Mouse (Mus musculus) G1E (cell line): ENCODE results near the gene Rab30.

Experiments used
- CTCF ChIP-seq: IDR thresholded peaks from 2 replicates; pipeline ENCODE4 v1.5.1; 2012; ENCODE audit warnings: low read depth, low read length, inconsistent platforms, mixed read lengths
- GATA1 ChIP-seq: IDR thresholded peaks from 2 replicates; pipeline ENCODE4 v1.6.1; 2012; ENCODE audit warnings: borderline replicate concordance, low read length, inconsistent platforms, mixed read lengths
- GATA2 ChIP-seq: IDR thresholded peaks from 2 replicates; pipeline ENCODE4 v1.6.1; 2012; ENCODE audit warnings: low read depth, low read length, inconsistent platforms, borderline replicate concordance
- POLR2AphosphoS5 ChIP-seq: IDR thresholded peaks from 2 replicates; pipeline ENCODE4 v1.6.1; 2012; ENCODE audit warnings: low read depth, low read length, inconsistent platforms; ENCODE audit not compliant: insufficient replicate concordance
- TAL1 ChIP-seq: conservative IDR thresholded peaks from 2 replicates; pipeline ENCODE4 v1.6.1; 2012; ENCODE audit warnings: low read depth, low read length, inconsistent platforms, mixed read lengths

DNA sequence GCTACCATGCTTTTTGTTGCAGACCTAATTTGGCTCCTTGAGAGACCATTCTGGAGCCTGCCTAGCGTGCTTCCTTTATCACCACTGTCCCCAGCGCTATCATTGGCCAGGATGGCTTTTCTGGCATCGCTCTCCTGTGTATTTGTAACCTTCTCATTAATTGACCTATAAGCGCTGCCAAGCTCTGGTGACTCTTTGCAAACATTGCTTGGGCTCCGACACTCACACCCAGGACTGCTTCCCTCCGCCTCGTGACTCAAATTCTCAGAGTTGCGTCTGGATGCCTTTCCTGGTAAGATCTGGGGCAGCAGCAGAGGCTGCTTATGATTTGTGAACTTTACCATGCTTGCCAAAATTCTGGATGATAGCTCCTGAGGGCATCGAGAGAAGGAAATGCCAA lies 19.8 kb downstream of the Rab30 start:
- TF ChIP-seq CTCF (no peak), TAL1 (no peak), GATA1 (no peak), GATA2 (no peak), POLR2AphosphoS5 (no peak)
